Mouse (Mus musculus): Measurements from ENCODE around the gene Nck2.
A peak's percentile ranks its signal among the peaks of the same experiment; 100 is the strongest.

Gene Nck2

GRCm38 (mm10) chr1:43571105-43571504, 126.7 kb downstream of the Nck2 start:
- DNase-seq (ENCODE audit: low read depth) = no peak

GRCm38 (mm10) chr1:43574793-43575304, 130.5 kb downstream of the Nck2 start:
- no peak for DNase-seq (ENCODE audit: low read depth)

GRCm38 (mm10) chr1:43577371-43577770, 133.0 kb downstream of the Nck2 start:
- no peak for DNase-seq (ENCODE audit: low read depth)

GRCm38 (mm10) chr1:43583564-43583963, 139.2 kb downstream of the Nck2 start:
- no peak for DNase-seq (ENCODE audit: low read depth)

DNA sequence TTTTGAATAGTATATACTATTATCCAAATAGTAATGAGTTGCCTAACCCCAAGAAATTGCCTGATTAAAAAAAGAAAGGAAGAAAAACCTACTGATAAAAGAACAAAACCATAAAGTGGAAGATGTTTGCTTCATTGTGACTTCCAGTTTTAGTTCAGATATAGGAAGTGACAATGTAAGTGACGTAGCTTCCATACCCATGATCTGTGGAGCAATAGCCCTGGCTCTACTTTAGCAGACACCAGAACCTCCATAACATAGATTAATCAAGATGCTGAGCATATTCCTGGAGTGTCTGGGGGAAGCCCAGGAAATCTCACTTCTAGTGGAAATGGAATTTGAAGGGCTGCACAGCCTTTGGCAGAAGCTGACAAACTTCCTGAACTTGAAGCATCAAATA, 144.6 kb downstream of the Nck2 start:
- peak; percentile 8 for DNase-seq (ENCODE audit: low read depth)

- DNase-seq (ENCODE audit: low read depth) = peak; percentile 32
Observed at GRCm38 (mm10) chr1:43589910-43590309, 145.5 kb downstream of the Nck2 start.

- no peak for DNase-seq (ENCODE audit: low read depth)
Observed at GRCm38 (mm10) chr1:43590727-43591126, 146.3 kb downstream of the Nck2 start.

DNA sequence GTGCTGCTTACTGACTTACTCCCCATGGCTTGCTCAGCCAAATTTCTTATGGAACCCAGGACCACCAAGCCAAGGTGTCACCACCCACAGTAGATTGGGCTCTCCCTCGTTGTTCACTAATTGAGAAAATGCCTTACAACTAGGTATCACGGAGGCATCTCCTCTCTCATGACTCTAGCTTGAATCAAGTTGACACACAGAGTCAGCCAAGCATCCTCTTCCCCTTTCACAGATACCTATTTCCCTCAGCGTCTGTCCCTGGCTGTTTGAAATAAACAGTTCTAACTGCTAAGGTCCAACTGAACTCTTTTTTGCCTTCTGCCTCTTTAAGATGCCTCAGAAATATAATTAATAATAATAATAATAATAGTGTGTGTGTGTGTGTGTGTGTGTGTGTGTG, 148.7 kb downstream of the Nck2 start:
- no peak for DNase-seq (ENCODE audit: low read depth)

- no peak for DNase-seq (ENCODE audit: low read depth)
Observed at GRCm38 (mm10) chr1:43594738-43595137, 150.4 kb downstream of the Nck2 start.

GRCm38 (mm10) chr1:43597731-43598130, 153.4 kb downstream of the Nck2 start:
- DNase-seq (ENCODE audit: low read depth) = no peak

DNA sequence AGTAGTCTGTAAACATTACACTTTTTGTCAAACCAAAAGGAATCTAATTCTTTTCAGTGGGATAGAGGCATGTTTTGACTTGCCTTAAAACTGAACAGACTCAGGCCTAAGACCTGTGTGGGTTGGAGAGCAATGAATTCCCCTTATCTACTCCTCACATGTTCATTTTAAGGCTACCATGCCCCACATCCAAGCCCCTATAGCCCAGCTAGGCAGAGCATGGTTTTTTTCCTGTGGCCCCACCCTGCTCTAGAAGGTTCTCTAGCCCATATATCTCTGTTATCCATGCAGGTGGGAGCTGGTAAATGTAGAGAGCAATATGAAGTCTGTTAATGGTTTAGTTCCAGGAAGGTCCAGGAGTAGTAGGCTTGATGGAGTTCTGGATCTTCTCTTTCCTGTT, 155.1 kb downstream of the Nck2 start:
- DNase-seq (ENCODE audit: low read depth) = no peak

DNA sequence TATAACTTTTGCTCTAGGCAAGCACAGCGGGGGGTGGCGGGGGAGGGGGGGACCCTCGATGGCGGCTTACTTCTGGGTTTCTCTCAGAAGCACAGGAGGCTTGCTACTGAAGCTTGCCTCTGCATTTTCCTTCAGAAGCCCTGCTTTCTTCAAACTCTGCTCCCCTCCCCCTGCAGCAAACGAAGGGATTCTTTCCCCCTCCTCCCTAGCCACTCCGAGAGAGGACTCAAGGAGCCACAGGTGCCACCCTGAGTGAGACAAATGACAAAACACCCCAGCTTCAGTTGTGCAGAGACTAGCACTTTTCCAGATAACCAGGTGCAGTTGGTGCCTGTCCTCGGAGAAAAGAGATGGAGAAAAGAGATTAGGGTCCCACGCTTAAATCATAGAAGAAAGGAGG, 156.7 kb downstream of the Nck2 start:
- no peak for DNase-seq (ENCODE audit: low read depth)

- no peak for DNase-seq (ENCODE audit: low read depth)
Observed at GRCm38 (mm10) chr1:43615948-43616347, 171.6 kb downstream of the Nck2 start.
